Comparison of ENCODE assay signal across 28 mouse cellular contexts in genomic region chr17:12165701-12166100, GRCm38 (mm10). TPM values are rescaled to one million over a fixed set of nuclear protein-coding genes. Genes with fewer than 3 reads are reported as not detected.
DNase-seq lines count a peak whose midpoint lies in the region; ATAC-seq and TF ChIP-seq lines count a peak whose summit lies in the region.
"Had no signal": no experiment of that assay in that cellular context is flagged by ENCODE, and none has a peak within 500 bp of the region (broad histone marks: within the 10 kb centered on the region; RNA-seq: fewer than 3 reads in every experiment).

No protein-coding gene starts in this region.

- no peaks in the 10 kb centered on the region for H3K9me3 ChIP-seq in liver, embryonic 16.5 days (replicated peaks; ENCODE audit: control insufficient read depth, low read length)
- no peaks in the 10 kb centered on the region for H3K9me3 ChIP-seq in ES-Bruce4 (replicated peaks; ENCODE audit: control insufficient read depth, insufficient read depth, low read length, poor library complexity, severe bottlenecking)
- H3K9me3 ChIP-seq: embryonic facial prominence, embryonic 12.5 days; embryonic facial prominence, embryonic 15.5 days; forebrain, embryonic 12.5 days; forebrain, embryonic 15.5 days; G1E; heart, embryonic 12.5 days; heart, embryonic 15.5 days; hindbrain, embryonic 10.5 days; hindbrain, embryonic 13.5 days had no signal

- DNase-seq in liver: no peak
- DNase-seq in gastrocnemius, adult 18-20 months (ENCODE audit: low spot score): no peak
- no peak for DNase-seq in gastrocnemius, postnatal 10 days
- DNase-seq in cerebellum, adult 9-10 months: no peak
- DNase-seq: adrenal gland, adult 2 months; adrenal gland, postnatal 14 days; cerebellum, adult 11-12 months; cerebellum, adult 8-10 months; cerebellum, postnatal 25 days; gastrocnemius, postnatal 25 days; heart, adult 18-20 months; heart, postnatal 10 days; heart, postnatal 36 days had no signal

- 0 out of 2 replicates have a peak overlapping the region, but pooled peaks have one; percentile 6 for H3K27ac ChIP-seq in liver, embryonic 16.5 days (ENCODE audit: low read length)
- peak overlapping the region; percentile 29; the same call in 1 of the 2 replicates for H3K27ac ChIP-seq in ES-Bruce4 (ENCODE audit: insufficient read depth, low read length)
- peak overlapping the region; percentile 38 for H3K27ac ChIP-seq in bone marrow, adult 2 months (ENCODE audit: control insufficient read depth, insufficient read depth, low read depth, low read length, poor library complexity)
- H3K27ac ChIP-seq: embryonic facial prominence, embryonic 12.5 days; embryonic facial prominence, embryonic 15.5 days; forebrain, embryonic 12.5 days; forebrain, embryonic 15.5 days; heart, embryonic 15.5 days; hindbrain, embryonic 10.5 days; hindbrain, embryonic 13.5 days had no signal

- no peak for TF ChIP-seq EP300 in ES-Bruce4 (IDR thresholded peaks at IDR 0.05; ENCODE audit: insufficient read depth, low read depth, low read length)

- no peak for ATAC-seq in liver, embryonic 16.5 days (ENCODE audit: low read depth)
- peak; percentile 47; the same call in 1 of the 2 replicates for ATAC-seq in megakaryocyte progenitor cell, adult 5-6 weeks (replicated peaks; ENCODE audit: poor library complexity)
- ATAC-seq: forebrain, embryonic 15.5 days; hindbrain, embryonic 16.5 days; Patski had no signal

- H3K36me3 ChIP-seq in liver, embryonic 16.5 days (ENCODE audit: control insufficient read depth, insufficient read depth): no peaks in the 10 kb centered on the region; the same call in 1 of the 2 replicates
- no peaks in the 10 kb centered on the region; the same call in 1 of the 2 replicates for H3K36me3 ChIP-seq in ES-Bruce4 (ENCODE audit: control insufficient read depth, insufficient read depth, low read length, poor library complexity, severe bottlenecking)
- H3K36me3 ChIP-seq: embryonic facial prominence, embryonic 15.5 days; forebrain, embryonic 12.5 days; forebrain, embryonic 15.5 days; heart, embryonic 15.5 days had no signal

- H3K4me1 ChIP-seq in liver, embryonic 16.5 days (ENCODE audit: control insufficient read depth, low read depth, low read length): peaks cover 20% of the 10 kb centered on the region
- H3K4me1 ChIP-seq in ES-Bruce4 (ENCODE audit: control insufficient read depth, insufficient read depth, low read length): peaks cover 9% of the 10 kb centered on the region
- peaks cover 4% of the 10 kb centered on the region; the same call in 1 of the 2 replicates for H3K4me1 ChIP-seq in bone marrow, adult 2 months (ENCODE audit: control insufficient read depth, insufficient read depth, low read length)

- TF ChIP-seq CTCF in ES-Bruce4 (IDR thresholded peaks at IDR 0.05; ENCODE audit: low read depth, low read length): no peak
- TF ChIP-seq CTCF in bone marrow, adult 2 months (IDR thresholded peaks at IDR 0.05; ENCODE audit: control insufficient read depth, insufficient read depth, low read length): no peak

- WGBS in liver, embryonic 16.5 days (ENCODE audit: insufficient replicate concordance): 82% methylated on average over 9 of the region's 9 CpGs
- whole genome bisulfite sequencing in bone marrow, adult 2 months: 86% methylated on average over 9 of the region's 9 CpGs

- no peaks in the 10 kb centered on the region for H3K27me3 ChIP-seq in liver, embryonic 16.5 days (ENCODE audit: control insufficient read depth, insufficient read depth, low read depth, low read length)
- no peaks in the 10 kb centered on the region for H3K27me3 ChIP-seq in ES-Bruce4 (ENCODE audit: control insufficient read depth, insufficient read depth, low read length, poor library complexity, severe bottlenecking)
- H3K27me3 ChIP-seq: embryonic facial prominence, embryonic 12.5 days; embryonic facial prominence, embryonic 15.5 days; forebrain, embryonic 12.5 days; forebrain, embryonic 15.5 days; heart, embryonic 12.5 days; heart, embryonic 15.5 days; hindbrain, embryonic 13.5 days; Patski had no signal

- no peak overlapping the region for H3K4me2 ChIP-seq in liver, embryonic 16.5 days (ENCODE audit: low read depth, low read length)
- H3K4me2 ChIP-seq: embryonic facial prominence, embryonic 12.5 days; embryonic facial prominence, embryonic 15.5 days; forebrain, embryonic 12.5 days; forebrain, embryonic 15.5 days; heart, embryonic 12.5 days; heart, embryonic 15.5 days; hindbrain, embryonic 13.5 days had no signal

- H3K4me3 ChIP-seq in liver, embryonic 16.5 days (ENCODE audit: low read depth, low read length): no peak overlapping the region
- no peak overlapping the region for H3K4me3 ChIP-seq in ES-Bruce4 (ENCODE audit: low read depth, low read length)
- peak overlapping the region; percentile 8 for H3K4me3 ChIP-seq in bone marrow, adult 2 months (replicated peaks; ENCODE audit: control insufficient read depth, low read depth, low read length)
- H3K4me3 ChIP-seq: embryonic facial prominence, embryonic 12.5 days; embryonic facial prominence, embryonic 15.5 days; forebrain, embryonic 12.5 days; forebrain, embryonic 15.5 days; heart, embryonic 12.5 days; heart, embryonic 15.5 days; hindbrain, embryonic 10.5 days; hindbrain, embryonic 13.5 days had no signal

- H3K9ac ChIP-seq in liver, embryonic 16.5 days (ENCODE audit: low read depth, low read length): no peak overlapping the region
- no peak overlapping the region for H3K9ac ChIP-seq in ES-Bruce4 (ENCODE audit: low read depth, poor library complexity, severe bottlenecking)
- H3K9ac ChIP-seq: embryonic facial prominence, embryonic 12.5 days; embryonic facial prominence, embryonic 15.5 days; forebrain, embryonic 12.5 days; forebrain, embryonic 15.5 days; heart, embryonic 12.5 days; heart, embryonic 15.5 days; hindbrain, embryonic 13.5 days had no signal

- TF ChIP-seq POLR2A in ES-Bruce4 (IDR thresholded peaks at IDR 0.05; ENCODE audit: insufficient read depth, low read length): no peak
- no peak for TF ChIP-seq POLR2A in bone marrow, adult 2 months (IDR thresholded peaks at IDR 0.05; ENCODE audit: borderline replicate concordance, control insufficient read depth, low read depth, low read length)

RNA-seq across cellular contexts. Expression of gene Agpat4, which starts 47.2 kb away (rescaled TPM):
- polyA plus RNA-seq in liver, embryonic 16.5 days (2015; fragmentation: Nextera tagmentation; extraction: Ambion mirVana): 27.2 and 27.8 TPM in 2 replicates
- polyA plus RNA-seq in ES-Bruce4 (2011; ENCODE audit: insufficient read depth, insufficient read length, low read depth, missing spikeins): 80.4 and 83.7 TPM in 2 replicates
- 30.2 and 30.3 TPM in 2 replicates for polyA plus RNA-seq in bone marrow, adult 2 months (2011; ENCODE audit: insufficient read depth, insufficient read length, low replicate concordance, missing spikeins)
- total RNA-seq in megakaryocyte progenitor cell, adult 5-6 weeks (2015): 0.81 and 1.7 TPM in 2 replicates
- total RNA-seq in megakaryocyte progenitor cell, adult 5-6 weeks (2017): 0.54 and 2.6 TPM in 2 replicates
- total RNA-seq in gastrocnemius, adult 18-20 months (2021): 1 to 10 TPM; 1.5 to 2.0 TPM
- 1 to 10 TPM; 5.7 to 7.7 TPM for total RNA-seq in gastrocnemius, postnatal 10 days (2021)
